Mouse (Mus musculus): ENCODE measurements around the gene Calml3. TPM values are rescaled to one million over a fixed set of nuclear protein-coding genes. Genes with fewer than 3 reads are reported as not detected.

The Calml3 gene
- polyA plus RNA-seq, 1 experiment from 2014 or later, result 0.29 TPM

GRCm38 (mm10) chr13:3753291-3753690 lies 50.8 kb downstream of the Calml3 start:
- WGBS, result 96% methylated on average over 2 of the region's 2 CpGs
- H3K4me1 ChIP-seq (ENCODE audit: control insufficient read depth, insufficient read depth, low read length), result no peaks in the 10 kb centered on the region
- no peak overlapping the region for H3K4me3 ChIP-seq (ENCODE audit: low read depth, low read length)
- H3K9ac ChIP-seq (replicated peaks; ENCODE audit: low read length), result no peak overlapping the region
- no peak for DNase-seq (ENCODE audit: low spot score)
- no peak overlapping the region for H3K27ac ChIP-seq (replicated peaks; ENCODE audit: low read depth, low read length)
- H3K27me3 ChIP-seq (ENCODE audit: control insufficient read depth, insufficient read depth, low read length), result no peaks in the 10 kb centered on the region
- H3K9me3 ChIP-seq (replicated peaks; ENCODE audit: control insufficient read depth, low read length), result no peaks in the 10 kb centered on the region
- no peaks in the 10 kb centered on the region for H3K36me3 ChIP-seq (replicated peaks; ENCODE audit: control insufficient read depth, insufficient read depth, low read depth, low read length)
- H3K4me2 ChIP-seq (ENCODE audit: low read depth, low read length), result no peak overlapping the region
- no peak for ATAC-seq (replicated peaks; ENCODE audit: insufficient number of reproducible peaks, low FRiP score, low TSS enrichment, low read depth)

Other genes with a start within 250 kb of the Calml3 start
- gene Fam208b, start 193.2 kb downstream of the Calml3 start, polyA plus RNA-seq (2014; fragmentation: Nextera tagmentation; extraction: Ambion mirVana), result 29.1 and 30.4 TPM in 2 replicates
- gene Asb13, start 170.3 kb downstream of the Calml3 start, polyA plus RNA-seq (2014; fragmentation: Nextera tagmentation; extraction: Ambion mirVana), result 8.5 and 9.6 TPM in 2 replicates
- not detected in 2 replicates for gene Calm4, start 33.4 kb upstream of the Calml3 start, polyA plus RNA-seq (2014; fragmentation: Nextera tagmentation; extraction: Ambion mirVana)
- not detected in 2 replicates for gene Calm5, start 49.9 kb upstream of the Calml3 start, polyA plus RNA-seq (2014; fragmentation: Nextera tagmentation; extraction: Ambion mirVana)
- gene Net1, start 113.9 kb upstream of the Calml3 start, polyA plus RNA-seq (2014; fragmentation: Nextera tagmentation; extraction: Ambion mirVana), result 108 and 124 TPM in 2 replicates
- 0.07 TPM in 1 of 2 replicates, not detected in the other for gene Tubal3, start 114.0 kb upstream of the Calml3 start, polyA plus RNA-seq (2014; fragmentation: Nextera tagmentation; extraction: Ambion mirVana)
- not detected in 2 replicates for gene Ucn3, start 141.0 kb upstream of the Calml3 start, polyA plus RNA-seq (2014; fragmentation: Nextera tagmentation; extraction: Ambion mirVana)
- gene Akr1c14, start 244.7 kb upstream of the Calml3 start, polyA plus RNA-seq (2014; fragmentation: Nextera tagmentation; extraction: Ambion mirVana), result 0.33 and 0.84 TPM in 2 replicates